10 mouse cellular contexts compared by ENCODE assay signal in genomic region chr8:120887254-120887653, GRCm38 (mm10).
DNase-seq lines count a peak whose midpoint lies in the region; ATAC-seq and TF ChIP-seq lines count a peak whose summit lies in the region.
"Had no signal": no experiment of that assay in that cellular context is flagged by ENCODE, and none has a peak within 500 bp of the region (broad histone marks: within the 10 kb centered on the region; RNA-seq: fewer than 3 reads in every experiment).

No protein-coding gene starts in this region.

- no peak overlapping the region for H3K4me2 ChIP-seq in kidney, postnatal 0 days (ENCODE audit: low read length)
- no peak overlapping the region for H3K4me2 ChIP-seq in kidney, embryonic 14.5 days (replicated peaks; ENCODE audit: low read depth, low read length)
- H3K4me2 ChIP-seq in forebrain, embryonic 11.5 days (ENCODE audit: low read depth, low read length, severe bottlenecking): no peak overlapping the region
- H3K4me2 ChIP-seq in forebrain, embryonic 15.5 days (replicated peaks): no peak overlapping the region

- no peaks in the 10 kb centered on the region for H3K36me3 ChIP-seq in kidney, postnatal 0 days (ENCODE audit: insufficient read depth, low read length)
- H3K36me3 ChIP-seq in kidney, embryonic 14.5 days (ENCODE audit: control insufficient read depth, insufficient read depth, low read length): no peaks in the 10 kb centered on the region
- H3K36me3 ChIP-seq in forebrain, embryonic 11.5 days (ENCODE audit: control insufficient read depth, insufficient read depth, low read length): no peaks in the 10 kb centered on the region
- H3K36me3 ChIP-seq in forebrain, embryonic 15.5 days: no peaks in the 10 kb centered on the region

- TF ChIP-seq CTCF in kidney, postnatal 0 days (IDR thresholded peaks at IDR 0.05; ENCODE audit: low read depth): peak; percentile 56

- H3K9ac ChIP-seq in kidney, postnatal 0 days (ENCODE audit: low read depth, low read length): no peak overlapping the region
- H3K9ac ChIP-seq in kidney, embryonic 14.5 days (ENCODE audit: low read depth, low read length): no peak overlapping the region
- no peak overlapping the region for H3K9ac ChIP-seq in forebrain, embryonic 11.5 days (ENCODE audit: low read length)
- no peak overlapping the region for H3K9ac ChIP-seq in forebrain, embryonic 15.5 days (replicated peaks)

- peaks cover 86% of the 10 kb centered on the region for H3K27me3 ChIP-seq in kidney, postnatal 0 days (ENCODE audit: insufficient read depth, low read length)
- peaks cover 95% of the 10 kb centered on the region for H3K27me3 ChIP-seq in kidney, embryonic 14.5 days (ENCODE audit: control insufficient read depth, insufficient read depth, low read length)
- peaks cover 85% of the 10 kb centered on the region for H3K27me3 ChIP-seq in forebrain, embryonic 11.5 days (ENCODE audit: control insufficient read depth, insufficient read depth, low read length)
- H3K27me3 ChIP-seq in forebrain, embryonic 15.5 days: peaks cover 90% of the 10 kb centered on the region

- DNase-seq in kidney, postnatal 0 days (ENCODE audit: low spot score): no peak
- peak; percentile 43 to 46 for DNase-seq in B cell, adult 2 months
- DNase-seq in R1 (ENCODE audit: low read depth, low spot score): peak; percentile 37
- DNase-seq in kidney, postnatal 4 days: peak; percentile 52 to 57
- no peak for DNase-seq in ovary, postnatal 36 days (ENCODE audit: low spot score)
- no peak for DNase-seq in forebrain, embryonic 11.5 days (ENCODE audit: low spot score)
- DNase-seq: layer of hippocampus, postnatal 36 days; right cerebral cortex, adult 18-20 months had no signal

- no peak overlapping the region for H3K27ac ChIP-seq in kidney, postnatal 0 days
- H3K27ac ChIP-seq in kidney, embryonic 14.5 days (ENCODE audit: low read depth, low read length): no peak overlapping the region
- H3K27ac ChIP-seq in forebrain, embryonic 11.5 days (ENCODE audit: low read depth, low read length): no peak overlapping the region
- H3K27ac ChIP-seq in forebrain, embryonic 15.5 days (replicated peaks): no peak overlapping the region

- no peak for ATAC-seq in kidney, postnatal 0 days (replicated peaks; ENCODE audit: low FRiP score, low read depth)
- no peak for ATAC-seq in kidney, embryonic 14.5 days (ENCODE audit: low FRiP score, low TSS enrichment)
- ATAC-seq in forebrain, embryonic 11.5 days (replicated peaks; ENCODE audit: low FRiP score): no peak
- no peak for ATAC-seq in forebrain, embryonic 15.5 days (replicated peaks)

- no peak overlapping the region for H3K4me3 ChIP-seq in kidney, postnatal 0 days (replicated peaks; ENCODE audit: low read depth, low read length)
- H3K4me3 ChIP-seq in kidney, embryonic 14.5 days (ENCODE audit: low read length): no peak overlapping the region
- H3K4me3 ChIP-seq in forebrain, embryonic 11.5 days (ENCODE audit: low read depth, low read length): no peak overlapping the region
- H3K4me3 ChIP-seq in forebrain, embryonic 15.5 days: no peak overlapping the region

- no peaks in the 10 kb centered on the region for H3K4me1 ChIP-seq in kidney, postnatal 0 days (replicated peaks; ENCODE audit: insufficient read depth, low read length)
- H3K4me1 ChIP-seq in kidney, embryonic 14.5 days (ENCODE audit: control insufficient read depth, insufficient read depth, low read length): no peaks in the 10 kb centered on the region
- peaks cover 5% of the 10 kb centered on the region for H3K4me1 ChIP-seq in forebrain, embryonic 11.5 days (replicated peaks; ENCODE audit: control insufficient read depth, insufficient read depth, low read length)
- 0 out of 2 replicates have a peak, but pooled peaks cover 4% of the 10 kb centered on the region for H3K4me1 ChIP-seq in forebrain, embryonic 15.5 days

- H3K9me3 ChIP-seq in kidney, postnatal 0 days (replicated peaks; ENCODE audit: low read length): no peaks in the 10 kb centered on the region
- H3K9me3 ChIP-seq in kidney, embryonic 14.5 days (ENCODE audit: control insufficient read depth, low read length): no peaks in the 10 kb centered on the region
- no peaks in the 10 kb centered on the region for H3K9me3 ChIP-seq in forebrain, embryonic 11.5 days (ENCODE audit: control insufficient read depth, low read length)
- H3K9me3 ChIP-seq in forebrain, embryonic 15.5 days: no peaks in the 10 kb centered on the region

- WGBS in kidney, postnatal 0 days: 3% methylated on average over 10 of the region's 10 CpGs
- 2% methylated on average over 10 of the region's 10 CpGs for WGBS in kidney, embryonic 14.5 days
- WGBS in forebrain, embryonic 11.5 days: 7% methylated on average over 10 of the region's 10 CpGs
- WGBS in forebrain, embryonic 15.5 days: 10% methylated on average over 10 of the region's 10 CpGs

Comparison
In these comparisons a context has a peak if more than half of its experiments do, and no peak if none do; other contexts are left out.
1. DNase-seq: peak in B cell, adult 2 months (2 of 2), R1 (single experiment) and kidney, postnatal 4 days (2 of 2); none in kidney, postnatal 0 days (single experiment), ovary, postnatal 36 days (single experiment) and forebrain, embryonic 11.5 days (single experiment).